Mouse (Mus musculus): ENCODE data around the gene Rapsn.

- TF ChIP-seq CTCF (IDR thresholded peaks at IDR 0.05; ENCODE audit: low read depth, low read length) (no peak), POLR2A (IDR thresholded peaks at IDR 0.05; ENCODE audit: borderline replicate concordance, low read depth, low read length) (no peak)
Measured at GRCm38 (mm10) chr2:91008536-91008935, 26.9 kb upstream of the Rapsn start.
